Mouse (Mus musculus): ENCODE measurements around the gene Flot1. TPM values are rescaled to one million over a fixed set of nuclear protein-coding genes. Genes with fewer than 3 reads are reported as not detected.

Flot1 gene
- 10 to 100 TPM; 19.9 to 22.9 TPM for polyA plus RNA-seq (2017; shearing (Covaris generic))

DNA sequence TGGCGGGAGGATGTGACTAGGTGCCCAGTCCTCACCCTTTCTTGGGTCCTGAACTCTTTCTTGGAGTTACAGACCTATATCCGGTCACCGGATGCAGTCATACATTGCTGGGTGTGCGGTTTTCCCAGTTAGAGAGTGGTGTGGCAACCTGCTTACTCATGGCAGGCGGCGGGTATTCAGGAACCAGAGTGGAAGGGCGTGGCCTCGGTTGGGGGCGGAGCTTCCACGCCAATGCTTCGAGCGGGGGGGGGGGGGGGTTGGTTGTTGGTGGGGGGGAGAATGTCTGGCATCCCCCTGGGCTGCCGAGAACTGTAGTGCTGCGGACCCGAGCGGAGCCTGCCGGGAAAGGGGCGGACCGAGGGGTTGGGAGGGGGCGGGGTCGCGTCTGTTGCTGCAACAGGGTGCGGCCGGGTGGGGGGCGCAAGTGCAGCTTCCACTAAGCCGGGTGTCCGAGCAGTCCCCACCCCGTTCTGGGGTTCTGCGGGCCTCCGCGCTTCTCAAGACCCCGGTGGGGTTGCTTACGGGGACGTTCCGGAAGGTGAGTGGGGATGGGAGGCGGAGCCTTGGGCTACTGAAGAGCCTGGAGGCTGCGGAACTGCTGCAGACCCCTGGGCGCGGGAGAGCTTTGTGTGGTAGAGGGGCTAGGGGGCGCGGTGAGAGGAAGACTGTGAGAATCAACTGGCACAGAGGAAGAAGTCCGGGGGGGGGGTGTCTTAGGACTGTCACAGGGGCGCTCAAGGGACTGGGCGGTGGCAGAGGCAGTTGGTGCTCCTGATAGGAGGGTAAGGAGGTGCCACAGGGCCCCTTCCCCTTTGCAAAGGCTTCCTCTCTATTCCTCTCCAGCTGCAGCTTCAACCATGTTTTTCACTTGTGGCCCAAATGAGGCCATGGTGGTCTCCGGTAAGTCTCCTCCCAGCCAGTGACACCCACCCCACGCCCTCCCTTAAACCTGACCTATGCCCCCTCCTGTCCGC, at the start of gene Flot1:
TSS of gene Flot1 (plus strand) at position 267 of the 974 bp plus-strand sequence.
- ATAC-seq: peak; percentile 76

DNA sequence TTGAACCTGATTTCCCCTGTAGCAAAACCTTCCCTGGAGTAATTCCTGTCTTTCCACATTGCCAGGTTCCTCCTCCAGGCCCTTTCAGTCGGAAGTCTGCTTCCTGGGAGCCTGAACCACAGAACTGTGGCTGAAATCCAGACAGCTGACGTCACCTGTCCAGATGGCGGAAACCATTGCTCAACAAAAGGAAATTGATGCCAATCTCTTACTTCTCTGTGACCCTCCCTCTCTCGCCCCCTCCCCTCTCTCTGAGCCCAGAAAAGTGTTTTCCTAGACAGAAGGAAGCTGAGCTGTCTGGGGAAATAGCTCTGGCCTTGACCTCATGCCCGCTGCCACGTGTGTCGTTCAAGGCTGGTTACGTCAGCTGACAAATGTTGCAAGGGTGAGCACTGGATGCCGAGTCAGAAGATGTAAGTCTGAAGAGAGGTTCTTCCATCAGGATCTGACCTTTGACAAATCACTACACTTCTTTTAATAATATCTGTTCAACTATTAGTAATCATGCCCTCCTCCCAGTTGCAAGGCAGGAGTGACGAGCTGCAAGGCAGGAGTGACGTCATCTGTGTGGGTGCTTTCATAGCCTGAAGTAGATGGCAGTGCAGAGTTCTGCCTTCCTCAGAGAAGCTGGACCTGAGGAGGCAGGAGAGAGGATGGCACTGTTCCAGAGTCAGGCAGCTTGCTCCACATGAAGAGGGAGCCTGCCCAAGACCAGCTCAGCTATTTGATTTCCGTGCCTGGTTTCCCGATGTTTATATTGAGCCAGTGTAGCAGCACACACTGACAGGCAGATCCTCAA, 46.0 kb upstream of the Flot1 start:
- ATAC-seq: no peak

DNA sequence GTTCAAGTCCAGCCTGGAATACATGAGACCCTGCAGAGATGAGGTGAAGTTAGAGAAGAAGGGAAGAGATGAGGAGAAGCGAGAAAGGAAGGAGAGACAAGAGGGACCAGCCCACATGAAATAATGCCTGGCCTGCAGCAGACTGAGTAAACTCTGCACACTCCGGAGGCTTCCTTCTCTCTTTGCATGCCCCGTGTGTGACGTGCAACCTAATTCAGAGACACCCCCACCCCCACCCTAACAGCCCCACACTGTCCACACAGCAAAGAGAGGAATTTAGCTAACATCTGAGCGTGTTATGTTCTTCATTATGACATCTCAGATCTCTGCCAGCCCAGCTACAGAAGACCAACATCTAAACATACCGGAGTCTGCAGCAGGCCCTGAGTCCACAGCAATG, 44.1 kb upstream of the Flot1 start:
- ATAC-seq: no peak

DNA sequence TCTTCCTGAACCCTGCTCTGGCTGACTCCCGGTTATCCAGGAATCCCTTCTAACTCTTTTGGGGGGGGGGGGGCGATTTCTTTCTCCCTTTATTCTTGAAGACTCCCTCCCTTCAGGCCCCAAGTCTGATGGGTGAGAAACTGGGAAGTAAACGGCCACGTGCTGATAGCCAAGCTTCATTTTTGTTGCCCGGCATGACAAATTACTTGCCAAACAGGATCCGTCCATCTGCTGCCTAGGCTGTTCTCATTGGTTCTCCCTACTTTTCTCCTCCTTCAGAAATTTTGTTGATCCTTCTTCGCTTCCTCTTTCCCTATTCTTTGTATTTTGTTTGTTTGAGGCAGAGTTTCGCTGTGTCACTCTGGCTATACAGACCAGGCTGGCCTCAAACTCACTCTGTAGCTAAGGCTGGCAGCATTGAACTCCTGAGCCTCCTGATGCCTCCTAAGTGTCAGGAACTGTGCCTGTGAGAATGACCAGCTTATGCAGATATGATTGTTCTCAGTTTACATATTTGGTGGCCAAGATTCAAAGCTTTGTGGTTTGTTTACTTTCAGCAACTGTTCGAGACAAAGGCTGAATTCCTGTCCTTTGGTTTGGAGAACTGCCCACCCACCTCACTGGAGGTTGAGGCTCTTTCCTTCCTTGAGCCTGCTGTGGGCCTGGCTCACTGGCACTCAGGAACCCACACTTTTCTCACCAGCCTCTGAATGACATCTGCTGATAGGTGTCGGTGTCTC, 43.4 kb upstream of the Flot1 start:
- ATAC-seq: no peak

DNA sequence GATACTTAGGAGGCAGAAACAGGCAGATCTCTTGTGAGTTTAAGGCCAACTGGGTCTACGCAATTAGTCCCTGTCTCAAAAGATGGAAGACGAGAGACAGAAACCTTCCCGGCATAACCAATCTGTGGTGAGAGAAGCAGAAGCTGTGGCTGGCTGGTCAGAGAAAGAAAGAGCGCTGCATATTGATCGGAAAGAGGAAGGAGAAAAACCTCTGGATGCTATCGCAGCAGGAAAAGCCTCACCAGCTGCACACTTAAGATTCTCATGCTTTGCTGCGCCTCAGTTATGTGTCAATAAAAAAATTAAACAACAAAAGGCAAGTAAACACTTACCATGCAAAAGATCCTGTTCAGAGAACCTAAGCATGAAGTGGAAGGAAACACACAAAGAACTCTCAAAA, 42.7 kb upstream of the Flot1 start:
- ATAC-seq: no peak

DNA sequence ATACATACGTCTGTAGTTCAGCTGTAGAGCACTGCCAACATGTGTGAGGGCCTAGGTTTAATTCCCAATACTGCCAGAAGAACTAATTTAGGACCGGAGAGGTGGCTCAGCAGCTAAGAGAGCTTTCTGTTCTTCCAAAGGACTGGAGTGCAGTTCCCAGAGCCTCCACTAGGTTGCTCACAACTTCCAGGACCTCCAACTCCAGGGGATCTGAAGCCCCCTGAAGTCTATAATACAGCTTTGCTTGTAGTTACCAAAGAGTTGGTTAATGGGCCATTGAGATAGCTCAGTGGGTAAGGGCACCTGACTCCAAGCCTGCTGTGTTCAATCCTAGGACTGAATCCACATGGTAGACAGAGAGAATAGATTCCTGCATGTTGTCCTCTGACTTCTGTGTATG, 40.6 kb upstream of the Flot1 start:
- ATAC-seq: no peak

DNA sequence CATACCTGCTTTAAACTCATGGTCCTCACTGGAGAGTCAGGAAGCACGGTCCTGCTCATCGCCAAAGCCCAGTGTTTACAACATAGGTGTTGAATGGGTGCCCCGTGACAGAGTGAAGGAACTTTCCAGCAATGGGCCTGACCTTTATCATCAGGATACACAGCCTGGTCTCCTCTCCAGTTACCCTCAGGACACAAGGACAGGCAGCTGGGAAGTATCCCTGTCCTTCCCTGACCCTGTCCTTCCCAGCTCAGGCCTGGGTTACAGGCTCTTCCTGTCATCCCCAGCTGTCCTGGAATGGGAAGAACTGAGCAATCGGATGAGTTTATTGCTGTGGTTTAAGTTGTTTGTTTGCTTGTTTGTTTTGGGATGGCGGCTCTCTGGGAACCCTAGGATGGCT, 40.1 kb upstream of the Flot1 start:
- ATAC-seq: no peak

DNA sequence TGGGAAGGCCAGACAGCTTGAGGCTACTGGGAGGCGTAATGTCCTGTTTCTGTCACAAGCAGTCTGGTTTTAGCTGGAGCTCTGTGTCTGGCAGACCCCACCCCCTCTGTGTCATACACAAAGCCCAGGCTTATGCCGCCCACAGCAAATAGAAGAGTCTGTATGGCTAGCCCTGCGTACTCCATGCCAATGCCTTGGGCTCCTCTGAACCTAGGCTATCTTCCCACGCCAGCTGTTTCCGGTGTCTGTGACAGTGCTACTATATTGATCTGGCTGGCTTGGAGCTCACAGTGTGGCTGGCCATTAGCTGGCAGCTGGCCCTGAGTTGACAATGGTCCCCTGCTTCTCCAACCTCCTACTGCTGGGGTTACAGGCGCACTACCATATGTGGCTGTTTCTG, 39.1 kb upstream of the Flot1 start:
- ATAC-seq: no peak

DNA sequence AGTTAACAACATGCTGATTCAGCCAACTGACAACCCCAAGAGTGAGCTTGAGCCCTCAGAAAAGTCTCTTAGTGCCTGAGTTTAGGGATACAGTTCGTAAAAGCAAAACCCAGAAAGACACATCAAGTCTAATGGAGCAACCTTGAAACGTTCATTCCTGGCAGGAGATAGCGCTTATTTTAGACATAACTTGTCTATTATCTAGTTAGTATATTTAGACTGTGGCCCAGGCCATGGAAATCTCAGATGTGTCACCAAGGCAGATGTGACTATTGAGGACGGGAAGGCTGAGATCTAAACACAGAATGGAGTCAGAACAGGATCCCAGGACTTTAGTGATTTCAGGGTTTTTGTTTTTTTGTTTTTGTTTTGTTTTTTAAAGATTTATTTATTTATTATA, 37.9 kb upstream of the Flot1 start:
- no peak for ATAC-seq

DNA sequence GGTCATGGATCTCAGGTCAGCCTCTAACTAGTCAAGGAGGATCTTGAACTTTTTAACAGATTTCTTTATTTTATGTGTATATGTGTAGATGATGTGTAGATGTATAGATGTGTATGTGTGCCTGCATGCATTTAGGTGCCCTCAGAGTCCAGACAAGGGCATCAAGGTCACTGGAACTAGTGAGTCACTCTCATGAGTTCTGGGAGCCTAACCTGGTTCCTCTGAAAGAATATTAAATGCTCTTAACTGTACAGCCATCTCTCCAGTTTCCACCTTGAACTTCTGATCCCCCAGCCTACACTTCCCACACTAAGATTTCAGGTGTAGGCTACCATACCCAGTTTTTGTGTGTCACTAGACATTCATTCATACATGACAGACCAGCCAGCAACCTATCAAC, 35.5 kb upstream of the Flot1 start:
- no peak for ATAC-seq

DNA sequence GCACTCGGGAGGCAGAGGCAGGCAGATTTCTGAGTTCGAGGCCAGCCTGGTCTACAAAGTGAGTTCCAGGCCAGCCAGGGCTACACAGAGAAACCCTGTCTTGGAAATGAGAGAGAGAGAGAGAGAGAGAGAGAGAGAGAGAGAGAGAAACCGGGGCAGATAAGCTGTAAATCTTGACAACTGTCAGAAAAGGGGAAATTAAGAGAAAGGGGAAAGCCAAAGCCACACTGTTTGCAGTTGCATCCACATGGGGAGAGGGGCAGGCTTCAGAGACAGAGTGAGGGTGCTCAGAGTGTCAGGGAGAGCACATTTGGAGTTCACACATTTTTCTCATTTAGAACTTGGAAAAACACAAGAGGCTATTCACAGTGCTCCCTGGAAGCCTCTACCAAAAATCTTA, 35.0 kb upstream of the Flot1 start:
- ATAC-seq: no peak

DNA sequence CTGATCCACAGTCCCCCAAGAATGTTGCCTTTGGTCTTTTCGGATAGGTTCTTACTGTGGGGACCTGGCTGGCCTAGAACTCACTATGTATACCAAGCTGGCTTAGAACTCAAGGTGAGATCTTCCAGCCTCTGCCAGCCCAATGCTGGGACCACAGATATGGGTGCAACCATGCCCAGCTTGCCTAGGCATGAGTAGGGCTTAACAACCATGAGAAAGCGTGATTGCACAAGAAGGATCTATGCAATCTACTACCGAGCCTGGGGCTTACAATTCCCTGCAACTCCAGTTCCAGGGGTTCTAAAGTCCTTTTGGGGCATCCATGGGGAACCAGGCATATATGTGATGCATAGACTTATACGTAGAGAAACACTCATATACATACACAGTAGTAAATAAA, 32.1 kb upstream of the Flot1 start:
- no peak for ATAC-seq

DNA sequence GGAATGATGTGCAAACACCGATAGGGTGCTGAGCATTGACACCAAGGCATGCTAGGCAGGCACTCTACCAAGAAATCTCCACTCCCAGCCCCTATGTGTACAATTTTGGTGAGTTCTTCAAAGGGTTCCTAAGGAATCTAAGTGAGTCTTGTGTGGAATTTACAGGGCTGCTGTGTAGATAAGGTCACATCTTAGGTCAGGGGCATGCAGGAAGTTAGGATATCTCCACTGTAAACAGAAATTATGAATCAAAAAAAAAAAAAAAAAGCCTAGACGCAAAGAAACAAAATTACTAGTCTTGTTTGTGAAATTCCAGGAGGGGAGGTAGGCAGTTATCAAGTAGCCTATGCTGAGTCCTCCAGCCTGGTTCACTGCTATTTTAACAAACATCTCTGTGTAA, 30.2 kb upstream of the Flot1 start:
- no peak for ATAC-seq

DNA sequence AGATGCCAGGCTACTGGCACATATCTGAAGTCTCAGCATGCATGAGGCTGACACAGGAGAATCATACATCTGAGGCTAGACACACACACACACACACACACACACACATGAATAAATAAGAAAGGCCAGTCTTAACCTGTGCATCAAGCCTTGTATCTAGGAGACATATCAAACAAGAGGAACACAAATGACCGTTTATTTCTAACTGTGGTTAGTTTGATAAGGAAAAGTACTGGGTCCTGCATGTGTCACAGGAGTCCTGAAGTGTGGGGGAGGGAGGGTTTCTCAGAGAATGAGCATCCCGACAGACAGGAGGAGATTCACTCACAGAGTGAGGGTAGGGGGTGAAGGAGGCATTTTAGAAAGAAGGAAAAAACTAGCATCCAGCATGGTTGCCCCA, 27.9 kb upstream of the Flot1 start:
- ATAC-seq: no peak

DNA sequence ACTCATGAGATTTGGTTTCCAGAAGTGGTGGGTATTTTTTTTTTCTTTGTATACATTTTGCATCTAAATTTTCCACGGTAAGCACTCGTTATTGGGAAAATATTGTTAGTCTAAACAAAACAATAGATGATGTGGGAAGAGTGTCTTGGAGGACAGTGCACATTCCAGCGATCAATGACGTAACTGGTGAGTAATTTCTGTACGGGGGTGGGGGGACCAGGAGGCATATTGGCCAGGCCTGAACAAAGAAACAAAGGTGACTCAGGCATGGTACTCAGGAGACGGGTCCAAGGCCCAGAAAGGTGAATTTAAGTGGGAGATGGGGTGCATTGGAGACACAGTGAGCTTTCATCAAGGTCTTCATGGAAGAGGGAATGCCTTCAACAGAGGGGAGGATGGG, 27.4 kb upstream of the Flot1 start:
- no peak for ATAC-seq

DNA sequence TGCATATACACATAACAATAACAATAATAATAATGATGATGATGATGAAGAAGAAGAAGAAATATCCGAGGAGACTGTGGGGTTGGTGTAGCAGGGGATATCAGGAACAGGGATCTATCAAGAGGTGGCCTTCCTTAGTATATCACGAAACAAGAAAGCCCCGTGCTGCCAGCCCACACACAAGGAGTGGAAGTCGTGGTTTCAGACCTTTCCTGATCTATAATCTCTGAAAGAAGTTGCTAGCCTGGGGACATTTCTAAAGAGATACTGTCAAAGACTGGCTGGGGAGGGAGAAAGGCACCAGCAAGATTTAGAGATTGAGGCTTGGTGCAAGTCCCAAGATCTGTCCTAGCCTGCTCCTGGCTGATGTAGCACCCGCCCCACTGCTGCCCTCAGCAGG, 26.2 kb upstream of the Flot1 start:
- no peak for ATAC-seq

DNA sequence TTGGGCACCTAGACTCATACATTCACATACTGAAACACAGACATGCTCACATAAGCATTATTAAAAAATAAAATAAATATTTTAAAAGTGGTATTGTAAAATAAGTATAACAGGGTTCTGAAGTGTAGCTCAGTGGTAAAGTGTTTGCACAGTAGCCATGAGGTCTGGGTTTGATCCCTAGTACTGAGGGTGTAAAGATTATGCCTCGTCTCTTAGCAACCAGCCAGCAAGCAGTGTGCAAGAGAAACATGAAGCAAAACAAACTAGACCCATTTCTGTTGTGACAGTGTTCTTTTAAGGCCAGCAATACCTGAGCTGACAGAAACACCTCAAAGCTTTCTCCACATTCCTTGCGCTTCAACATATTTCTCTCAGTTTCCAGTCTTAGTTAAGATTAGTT, 22.1 kb upstream of the Flot1 start:
- no peak for ATAC-seq

DNA sequence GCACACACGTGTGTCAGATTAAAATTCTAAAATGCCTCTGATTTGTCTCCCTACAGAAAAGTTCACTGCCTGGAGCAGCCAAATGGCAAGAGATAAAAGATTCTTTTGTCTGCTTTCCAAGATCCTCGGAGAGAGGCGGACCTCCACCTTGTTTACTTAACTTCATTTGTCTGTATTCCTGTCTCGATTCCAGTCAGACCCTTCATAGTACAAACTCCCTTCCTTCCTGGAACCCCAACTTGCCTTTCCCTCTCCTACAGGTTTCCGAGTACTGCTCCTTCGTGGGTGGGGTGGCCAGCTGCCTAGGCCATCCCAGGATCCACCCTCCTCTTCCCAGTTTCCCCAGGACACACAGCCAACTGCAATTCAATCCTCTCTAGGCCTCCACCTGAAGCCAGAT, 20.0 kb upstream of the Flot1 start:
- no peak for ATAC-seq

DNA sequence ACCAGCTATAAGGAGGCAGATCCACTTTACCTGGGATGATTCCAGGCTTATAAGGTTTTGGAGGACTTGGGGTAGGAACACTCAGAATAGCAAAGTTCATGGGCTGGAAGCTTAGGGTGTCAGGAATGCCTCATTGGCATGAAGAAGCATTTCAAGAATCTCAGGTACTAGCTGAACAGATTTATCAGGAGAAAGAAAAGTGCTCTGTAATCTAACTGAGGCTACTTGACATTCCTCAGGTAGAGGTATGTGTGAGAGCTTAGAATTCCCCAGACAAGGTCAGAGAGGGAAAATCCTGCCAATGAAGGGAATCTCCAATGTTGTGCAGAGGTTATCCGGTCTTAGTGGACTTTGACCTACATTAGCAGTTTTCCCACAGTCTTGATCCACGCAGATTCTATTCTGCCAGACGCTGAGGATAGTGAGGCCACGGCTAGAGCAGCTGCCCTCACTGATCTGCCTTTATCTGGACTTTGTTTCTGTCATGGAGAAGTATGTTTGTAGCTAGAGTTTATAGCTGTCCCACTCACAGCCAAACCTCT, 19.1 kb upstream of the Flot1 start:
- ATAC-seq: no peak

DNA sequence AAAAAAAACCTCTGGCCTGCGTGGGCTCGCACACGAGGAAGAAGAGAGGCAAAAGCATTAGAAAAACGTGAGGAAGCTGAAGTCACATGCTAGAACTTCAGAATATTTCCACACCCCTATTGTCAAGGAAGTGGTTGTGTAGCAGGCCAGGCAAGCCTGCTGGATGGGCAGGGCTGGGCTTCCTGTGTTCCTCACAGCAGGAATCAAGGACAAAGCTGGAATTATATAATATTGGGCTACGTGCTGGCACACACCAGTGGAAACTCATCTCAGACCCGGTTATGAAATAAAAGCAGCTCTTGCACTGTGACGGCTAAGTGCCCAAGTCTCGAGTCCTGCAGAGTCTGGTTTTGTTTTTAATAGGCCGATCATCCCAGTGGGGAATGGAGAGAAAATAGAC, 15.0 kb upstream of the Flot1 start:
- no peak for ATAC-seq

DNA sequence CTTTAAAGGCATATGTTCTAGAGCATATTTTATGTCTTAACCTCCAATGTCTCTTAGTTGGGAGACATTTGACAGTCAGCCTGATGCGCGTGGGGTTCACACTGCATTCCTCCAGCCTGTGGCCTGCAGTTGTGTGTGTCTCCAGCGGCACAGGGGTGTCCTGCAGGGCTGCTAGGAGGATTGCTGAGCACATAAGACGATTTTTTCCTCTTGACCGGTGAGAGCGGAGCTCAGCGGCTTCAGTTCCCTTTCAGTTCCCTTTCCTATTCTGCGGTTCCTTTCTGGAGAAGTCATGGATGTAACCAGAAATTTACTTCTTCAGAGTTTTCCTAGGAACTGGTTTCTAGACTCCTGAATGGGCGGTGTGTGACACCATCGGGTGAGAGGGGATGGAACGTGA, 13.6 kb upstream of the Flot1 start:
- no peak for ATAC-seq

DNA sequence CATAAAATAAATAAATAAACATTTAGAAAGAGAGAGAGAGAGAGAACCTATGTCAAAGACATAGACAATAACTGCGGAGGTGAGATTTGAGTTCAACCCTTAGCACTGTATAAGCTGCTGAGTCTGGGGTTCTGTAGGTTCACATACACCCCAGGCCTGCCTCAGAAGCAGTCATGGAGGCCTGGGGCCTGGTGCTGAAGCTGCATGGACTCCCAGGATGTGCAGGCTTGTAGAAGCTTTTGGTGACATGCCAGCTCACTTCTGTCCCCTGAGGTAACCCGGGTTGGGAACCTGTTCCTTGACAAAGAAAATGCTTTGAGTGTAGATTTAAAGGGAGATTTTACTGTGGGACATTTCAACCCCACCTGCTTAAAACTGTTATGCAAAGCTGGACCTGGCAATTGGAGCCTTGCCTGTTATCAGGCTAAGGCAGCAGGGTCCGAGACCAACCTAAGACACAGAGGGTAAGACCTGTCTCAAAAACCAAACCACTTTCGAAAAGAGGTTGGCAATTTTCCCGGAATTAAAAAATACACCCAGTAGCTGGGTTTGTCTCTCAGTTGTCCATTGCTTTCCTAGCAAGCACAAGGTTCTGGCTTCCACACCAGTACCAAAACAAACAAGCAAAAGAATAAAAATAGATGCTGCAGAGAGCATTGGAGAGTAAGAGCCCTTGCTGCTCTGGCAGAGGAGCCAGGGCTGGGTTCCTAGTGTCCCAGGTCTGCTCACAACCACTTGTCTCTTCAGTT, 12.0 kb upstream of the Flot1 start:
- ATAC-seq: no peak
